Mouse (Mus musculus): Measurements from ENCODE around the gene Rasgef1b.
A peak's percentile ranks its signal among the peaks of the same experiment; 100 is the strongest.

Gene Rasgef1b

GRCm38 (mm10) chr5:99413851-99414250, 315.0 kb downstream of the Rasgef1b start:
- no peak for DNase-seq (ENCODE audit: low read depth in 1 of 2, low spot score in 2 of 2)

GRCm38 (mm10) chr5:99413391-99413790, 315.5 kb downstream of the Rasgef1b start:
- no peak for DNase-seq (ENCODE audit: low read depth in 1 of 2, low spot score in 2 of 2)

DNA sequence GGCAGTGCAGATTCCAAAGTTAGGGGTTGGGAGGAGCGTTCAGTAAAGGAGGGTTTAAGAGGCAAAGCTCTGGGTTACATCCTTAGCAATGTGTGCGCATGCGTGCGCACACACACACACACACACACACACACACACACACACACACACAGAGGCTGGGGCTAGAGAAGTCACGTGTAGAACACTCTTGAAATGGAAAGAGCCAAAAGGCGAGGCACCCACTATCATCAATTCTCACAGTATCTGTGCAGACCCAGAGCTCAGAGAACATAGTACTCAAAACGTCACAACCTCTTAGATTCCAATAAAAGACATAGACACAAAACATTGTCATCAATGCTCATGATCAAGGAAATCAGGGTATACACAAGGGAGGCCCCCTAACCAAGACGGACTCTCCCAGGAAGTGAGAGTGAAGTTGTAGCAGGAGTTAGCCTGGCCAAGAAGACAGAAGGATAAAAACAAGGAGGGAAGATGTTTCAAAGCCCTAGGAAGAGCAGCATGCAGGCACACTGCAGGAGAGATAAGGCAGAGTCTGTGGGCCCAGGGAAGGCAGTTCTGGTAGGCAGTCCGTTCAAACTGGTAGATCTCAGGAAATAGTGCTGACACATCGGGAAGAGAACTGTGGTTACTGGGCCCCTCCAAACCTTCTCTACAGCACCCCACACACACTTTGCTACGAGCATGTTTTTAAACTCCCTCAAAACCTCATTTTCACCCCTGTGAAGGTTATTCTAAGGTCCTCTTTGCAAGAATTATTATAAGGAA, 324.3 kb downstream of the Rasgef1b start:
- DNase-seq (ENCODE audit: low read depth in 1 of 2, low spot score in 2 of 2) = no peak

- no peak for DNase-seq (ENCODE audit: low read depth in 1 of 2, low spot score in 2 of 2)
These were observed 325.5 kb downstream of the Rasgef1b start for GRCm38 (mm10) chr5:99403325-99403724.

DNA sequence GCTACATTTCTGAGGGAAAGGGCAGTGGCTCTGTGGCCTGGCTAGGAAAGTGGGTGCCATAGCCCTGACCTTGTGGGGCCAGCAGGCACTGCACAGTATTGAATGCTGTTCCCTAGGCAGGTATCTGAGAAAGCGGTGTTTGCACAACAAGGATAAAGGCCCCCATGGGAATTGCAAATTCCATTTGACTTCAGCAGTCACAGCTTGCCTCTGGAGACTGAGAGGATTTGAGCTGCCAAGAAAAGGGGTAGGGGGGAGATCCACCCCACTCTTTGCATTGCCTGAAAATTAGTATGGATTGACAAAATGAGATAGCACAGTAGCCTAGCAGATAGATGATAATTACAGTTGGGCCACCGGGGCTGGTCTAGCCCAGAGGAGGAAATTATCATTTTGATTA, 326.1 kb downstream of the Rasgef1b start:
- DNase-seq (ENCODE audit: low read depth in 1 of 2, low spot score in 2 of 2) = no peak

- DNase-seq (ENCODE audit: low read depth in 1 of 2, low spot score in 2 of 2) = no peak
These were observed 326.6 kb downstream of the Rasgef1b start for GRCm38 (mm10) chr5:99402297-99402696.

DNA sequence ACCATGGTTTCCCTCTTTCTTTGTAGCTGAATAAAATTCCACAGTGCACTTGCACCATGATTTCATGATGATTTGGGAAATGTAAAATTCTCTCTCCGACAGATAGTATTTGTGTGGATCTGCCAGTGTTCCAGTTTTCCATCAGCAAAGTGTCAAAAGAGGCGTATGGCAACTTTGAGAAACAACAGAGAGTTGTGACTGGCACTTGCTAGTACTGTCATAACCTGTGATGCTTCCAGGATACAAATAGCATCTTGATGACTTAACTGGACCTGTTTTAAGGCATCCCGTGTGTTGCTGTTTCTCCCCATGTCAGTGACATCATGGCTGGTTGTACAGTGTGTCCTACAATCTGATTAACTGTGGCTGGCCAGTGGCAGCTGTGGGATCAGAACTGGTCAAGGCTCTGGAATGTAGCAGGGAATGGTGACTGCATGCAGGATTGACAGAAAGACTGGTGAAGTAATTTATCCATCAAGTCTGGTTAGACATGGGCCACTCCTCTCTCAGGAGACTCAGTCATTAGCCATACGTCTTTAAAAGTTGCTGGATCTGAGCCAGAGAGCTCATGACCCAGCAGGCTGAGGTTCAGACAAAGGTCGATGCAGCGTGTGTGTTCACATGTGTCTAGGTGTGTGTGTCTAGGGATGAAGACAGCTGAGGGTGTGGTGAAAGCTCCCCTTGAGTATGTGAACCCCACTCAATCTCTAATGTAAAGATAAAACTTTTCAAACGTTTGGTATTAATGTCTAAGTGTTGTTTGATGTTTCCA, 328.8 kb downstream of the Rasgef1b start:
- DNase-seq (ENCODE audit: low read depth in 1 of 2, low spot score in 2 of 2) = no peak

GRCm38 (mm10) chr5:99398472-99399070, 330.3 kb downstream of the Rasgef1b start:
- no peak for DNase-seq (ENCODE audit: low read depth in 1 of 2, low spot score in 2 of 2)

DNA sequence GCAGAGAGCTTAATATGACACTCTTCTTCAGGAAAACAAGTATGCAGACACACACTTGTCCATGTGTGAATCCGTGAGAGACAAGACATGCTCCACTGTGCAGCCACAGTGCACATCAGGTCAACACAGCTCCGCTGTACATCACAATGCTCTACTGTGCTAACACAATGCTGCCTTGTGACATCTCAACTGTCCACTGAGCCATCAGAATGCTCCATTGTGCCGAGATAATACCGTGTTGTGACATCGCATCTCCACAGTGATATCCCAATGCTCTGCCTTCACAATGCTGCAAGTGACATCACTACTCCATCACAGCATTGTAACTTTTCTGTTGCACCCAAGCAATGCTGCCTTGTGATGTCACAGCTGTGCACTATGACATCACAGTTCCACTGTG, 334.3 kb downstream of the Rasgef1b start:
- DNase-seq (ENCODE audit: low read depth in 1 of 2, low spot score in 2 of 2) = no peak

DNA sequence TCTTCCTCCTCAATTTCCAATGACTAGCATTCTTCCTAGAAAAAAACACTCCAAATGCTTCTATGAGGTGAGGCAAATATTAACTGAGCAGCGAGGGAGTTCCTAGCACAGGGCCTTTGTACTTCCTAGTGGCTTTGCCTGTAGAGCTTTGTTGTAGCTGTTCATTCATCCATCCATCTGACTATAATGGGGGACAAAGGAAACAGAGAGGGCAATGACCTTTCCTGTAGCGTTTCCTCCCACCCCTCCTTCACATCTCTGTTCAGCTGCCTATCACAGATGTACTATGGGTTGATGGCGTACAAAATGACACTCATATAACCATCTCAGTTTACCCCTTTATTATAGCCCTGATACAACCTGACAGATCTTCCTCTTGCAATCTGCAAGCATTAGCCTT, 337.3 kb downstream of the Rasgef1b start:
- no peak for DNase-seq (ENCODE audit: low read depth in 1 of 2, low spot score in 2 of 2)

DNA sequence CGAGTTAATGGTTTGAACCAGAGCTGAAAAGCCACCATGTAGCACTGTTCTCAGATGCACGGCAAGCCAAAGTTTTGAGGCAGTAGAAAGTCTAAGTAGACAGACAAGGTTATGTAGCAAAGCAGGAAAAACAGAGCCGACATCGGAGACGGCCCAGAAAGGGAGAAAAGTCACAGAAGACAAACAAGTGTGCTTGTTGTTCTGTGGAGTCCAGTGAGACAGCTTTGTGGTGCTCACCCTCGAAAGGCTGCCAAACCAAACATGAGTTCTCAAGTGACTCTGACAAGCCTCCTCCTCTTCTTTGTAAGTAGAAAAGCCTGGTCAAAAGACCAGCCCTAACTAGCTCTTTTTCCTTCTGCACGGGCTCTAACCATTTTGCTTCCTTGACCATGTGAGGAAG, 338.1 kb downstream of the Rasgef1b start:
- DNase-seq (ENCODE audit: low read depth in 1 of 2, low spot score in 2 of 2) = no peak

DNA sequence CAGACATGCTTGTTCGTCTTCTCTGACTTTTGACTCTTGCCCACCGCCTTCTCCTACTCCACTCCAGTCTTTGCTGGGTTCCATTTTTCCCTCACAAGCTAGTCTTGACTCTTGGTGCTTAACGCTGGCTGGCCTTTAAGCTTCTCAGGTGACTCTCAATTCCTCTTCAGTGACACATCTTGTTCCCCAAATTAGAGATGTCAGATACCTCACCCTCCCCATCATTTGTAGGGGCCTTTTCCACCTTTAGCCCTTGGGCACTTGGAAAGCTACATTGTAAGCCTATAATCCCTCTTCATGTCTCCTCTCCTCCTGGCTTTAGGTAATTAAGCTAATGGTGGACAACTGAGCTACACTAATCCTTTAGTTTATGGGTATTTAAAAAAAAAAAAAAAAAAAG, 338.6 kb downstream of the Rasgef1b start:
- no peak for DNase-seq (ENCODE audit: low read depth in 1 of 2, low spot score in 2 of 2)

- DNase-seq (ENCODE audit: low read depth in 1 of 2, low spot score in 2 of 2) = no peak
These were observed 340.1 kb downstream of the Rasgef1b start for GRCm38 (mm10) chr5:99388585-99389250.

GRCm38 (mm10) chr5:99388131-99388530, 340.7 kb downstream of the Rasgef1b start:
- no peak for DNase-seq (ENCODE audit: low read depth in 1 of 2, low spot score in 2 of 2)

GRCm38 (mm10) chr5:99387185-99387981, 341.5 kb downstream of the Rasgef1b start:
- DNase-seq (ENCODE audit: low read depth in 1 of 2, low spot score in 2 of 2) = no peak

DNA sequence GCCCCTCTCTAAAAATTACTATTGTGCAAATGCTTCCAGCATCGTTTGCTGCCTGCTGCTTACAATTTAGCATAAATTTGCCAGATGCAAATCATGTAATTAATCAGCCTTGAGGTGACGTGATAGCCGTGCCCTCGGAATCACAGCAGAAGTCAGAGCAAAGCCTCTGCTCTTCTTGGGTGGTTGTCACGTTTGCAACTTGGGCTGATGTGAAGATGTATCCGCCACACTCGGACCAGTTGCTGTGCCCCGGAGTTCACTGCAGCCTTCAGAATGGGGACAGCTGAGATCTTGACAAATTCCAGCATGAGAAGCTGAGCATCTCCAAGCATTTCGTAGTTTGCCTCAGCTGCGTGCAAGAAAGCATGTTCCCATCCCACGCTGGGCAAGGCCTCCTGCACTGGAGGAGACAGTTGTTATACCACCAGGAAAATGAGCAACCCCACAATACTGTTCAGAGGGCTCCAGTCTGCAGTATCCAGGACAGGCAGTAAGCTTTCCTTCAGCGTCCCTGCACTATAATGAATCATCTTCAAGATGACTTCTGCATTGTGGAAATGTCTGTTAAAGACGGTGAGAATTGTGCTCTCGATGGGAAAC, 342.5 kb downstream of the Rasgef1b start:
- DNase-seq (ENCODE audit: low read depth in 1 of 2, low spot score in 2 of 2) = no peak

GRCm38 (mm10) chr5:99385737-99386136, 343.1 kb downstream of the Rasgef1b start:
- no peak for DNase-seq (ENCODE audit: low read depth in 1 of 2, low spot score in 2 of 2)

DNA sequence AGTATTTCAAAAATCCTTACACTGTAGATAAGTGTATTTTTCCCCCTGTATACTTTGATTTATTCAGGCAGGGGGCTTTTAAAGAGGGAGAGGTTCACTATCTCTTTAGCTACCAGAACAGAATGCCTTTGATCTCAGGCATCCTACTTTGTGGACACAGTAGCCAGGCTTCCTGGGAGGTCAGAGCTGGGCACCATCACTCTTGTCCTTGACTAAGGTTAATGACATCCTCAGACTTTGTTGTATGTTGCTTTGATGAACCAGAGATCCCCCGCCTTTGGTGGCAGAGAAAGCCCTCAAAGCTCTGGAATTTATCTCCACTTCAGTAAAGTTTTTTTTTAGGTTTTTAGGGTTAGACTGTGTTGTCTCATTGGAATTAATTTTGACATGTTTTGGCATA, 343.8 kb downstream of the Rasgef1b start:
- no peak for DNase-seq (ENCODE audit: low read depth in 1 of 2, low spot score in 2 of 2)

DNA sequence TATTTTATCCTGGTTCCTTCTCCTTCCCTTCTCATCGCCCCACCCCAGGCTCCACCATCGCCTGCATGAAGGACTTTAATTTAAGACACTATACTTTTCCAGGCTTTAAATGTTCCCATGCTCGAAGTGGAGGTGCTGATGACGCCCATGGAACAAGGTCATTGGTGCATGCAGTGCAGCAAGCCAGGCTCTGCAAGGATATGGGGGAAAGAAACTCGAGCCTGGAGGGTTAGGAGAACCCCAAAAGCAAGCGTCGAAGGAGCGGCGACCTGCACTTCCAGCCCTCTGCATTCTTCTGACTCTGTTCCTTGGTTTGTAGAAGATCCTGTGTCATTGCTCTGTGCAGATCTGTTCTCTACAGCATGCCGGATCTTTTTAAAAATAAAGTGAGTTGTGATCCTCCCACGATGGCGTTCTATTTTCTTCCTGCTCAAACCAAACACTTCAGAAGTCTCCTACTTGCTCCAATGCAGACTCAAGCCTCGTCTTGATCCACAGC, 345.0 kb downstream of the Rasgef1b start:
- no peak for DNase-seq (ENCODE audit: low read depth in 1 of 2, low spot score in 2 of 2)

GRCm38 (mm10) chr5:99382786-99383185, 346.1 kb downstream of the Rasgef1b start:
- DNase-seq (ENCODE audit: low read depth in 1 of 2, low spot score in 2 of 2) = peak; percentile 29 to 51

All from monocyte, adult 2 months (primary cell).